Mouse (Mus musculus) lung, postnatal 36 days (tissue): Measurements from ENCODE around the gene Plekha5.
"Not testable (repeated sequence)": the region's sequence is repeated elsewhere in the genome, so short reads cannot be mapped to it uniquely, and the experiment has no call there.

Experiments
- DNase-seq: peaks from one replicate; pipeline ENCODE4 v3.0.0; 2022; ENCODE audit warnings: mixed read lengths

The Plekha5 gene

DNA sequence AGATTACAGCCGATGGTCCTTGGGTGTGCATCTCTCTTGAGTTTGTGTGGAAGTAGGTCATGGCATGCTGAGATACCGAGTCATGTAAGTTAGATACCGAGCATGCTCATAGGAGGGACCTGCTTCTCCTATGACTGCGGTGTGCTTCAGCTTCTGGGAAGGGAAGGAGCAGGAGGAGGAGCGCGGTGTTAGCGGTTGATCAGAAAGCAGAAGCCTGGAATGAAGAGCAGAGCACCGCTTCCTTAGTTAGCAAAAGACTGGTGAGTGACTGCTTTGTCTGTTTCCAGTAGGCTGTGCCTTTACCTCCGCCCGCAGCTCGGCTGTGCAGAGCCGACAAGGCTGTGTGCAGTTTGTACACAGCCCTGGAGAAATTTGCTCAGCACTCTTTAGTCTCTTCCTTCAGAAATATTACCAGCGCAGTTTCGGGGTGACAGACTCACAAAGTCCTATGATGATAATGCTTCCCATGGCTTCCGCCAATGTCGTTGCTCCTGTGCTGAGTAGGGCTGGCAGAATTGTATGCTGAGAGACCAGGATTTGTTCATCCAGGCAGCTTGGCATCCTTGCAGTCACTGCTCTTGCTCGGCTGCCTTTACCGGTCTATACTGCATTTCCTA lies 67.2 kb downstream of the Plekha5 start:
- DNase-seq = peak; percentile 24

DNA sequence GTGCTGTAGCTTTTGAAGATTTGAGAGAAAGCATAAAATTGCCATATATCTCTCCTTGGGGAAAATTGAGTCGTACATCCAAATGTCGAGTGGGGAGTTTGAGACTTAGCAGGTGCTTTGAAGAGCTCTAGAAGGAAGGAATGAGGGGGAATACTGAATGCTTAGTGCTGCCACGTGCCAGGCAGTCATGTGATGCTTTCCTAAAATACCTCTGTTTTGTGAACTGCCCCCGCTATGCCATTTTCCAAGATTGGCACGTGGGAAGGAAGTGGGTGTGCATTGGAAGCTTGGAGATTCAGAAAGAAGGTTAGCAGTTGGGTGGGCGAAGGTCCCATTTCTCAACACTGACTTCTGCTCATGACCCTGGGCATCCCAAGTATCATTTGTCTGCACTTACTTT lies 68.2 kb downstream of the Plekha5 start:
- DNase-seq = no peak

- no peak for DNase-seq
These were observed 74.2 kb downstream of the Plekha5 start for GRCm38 (mm10) chr6:140498074-140498473.

DNA sequence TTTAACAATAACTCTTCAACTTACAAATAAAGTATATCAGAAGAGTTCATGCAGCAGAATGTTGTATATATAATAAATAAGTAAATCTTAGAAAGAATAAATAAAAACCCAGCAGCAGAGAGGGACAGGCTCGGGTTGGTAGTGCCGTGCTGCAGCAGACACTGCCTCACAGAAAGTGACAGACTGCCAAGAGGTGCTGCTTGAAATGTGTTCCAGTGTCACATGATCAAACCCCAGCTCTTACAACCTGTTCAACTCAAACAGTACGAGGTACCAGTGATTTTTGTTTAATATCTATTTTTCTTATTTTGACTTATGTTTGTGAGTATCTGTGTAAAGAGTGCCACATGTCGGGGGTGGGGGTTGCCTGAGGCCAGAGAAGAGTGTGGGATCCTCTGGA lies 75.1 kb downstream of the Plekha5 start:
- no peak for DNase-seq

- not testable (repeated sequence) for DNase-seq
These were observed 77.0 kb downstream of the Plekha5 start for GRCm38 (mm10) chr6:140500829-140501228.

DNA sequence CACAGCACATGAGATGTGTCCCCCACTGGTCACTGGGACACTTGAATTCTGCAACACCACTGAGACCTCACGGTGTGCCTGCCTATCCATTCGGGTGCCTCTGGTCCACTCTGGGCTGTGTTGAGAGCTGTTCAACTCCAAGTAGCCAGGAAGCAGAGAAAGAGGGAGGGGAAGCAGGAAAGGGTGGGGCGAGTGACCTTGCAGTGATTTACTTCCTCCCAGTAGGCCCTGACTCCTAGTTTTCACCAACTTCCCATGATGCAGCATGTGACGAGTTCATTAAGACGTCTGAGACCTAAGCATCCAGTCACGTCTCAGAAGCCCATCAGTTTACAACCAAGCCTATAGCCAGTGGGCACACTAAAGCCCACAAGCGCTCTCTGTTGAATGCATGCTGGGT lies 78.0 kb downstream of the Plekha5 start:
- no peak for DNase-seq

DNA sequence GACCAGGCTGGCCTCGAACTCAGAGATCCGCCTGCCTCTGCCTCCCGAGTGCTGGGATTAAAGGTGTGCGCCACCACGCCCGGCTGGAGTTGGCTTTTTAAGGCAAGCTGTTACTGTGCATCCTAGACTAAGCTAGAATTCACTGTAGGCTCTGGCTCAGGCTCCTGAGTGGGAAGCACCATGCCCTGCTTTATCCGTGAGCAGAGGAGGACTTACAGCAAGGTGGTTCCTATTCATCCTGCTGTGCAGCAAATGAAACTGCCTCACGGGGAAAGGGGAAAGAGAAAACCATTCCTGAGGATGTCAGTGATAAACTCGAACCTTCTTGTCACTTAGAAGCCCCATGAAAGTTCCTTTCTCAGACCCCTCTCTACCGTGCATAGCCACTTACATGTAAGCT lies 80.9 kb downstream of the Plekha5 start:
- DNase-seq = no peak

DNA sequence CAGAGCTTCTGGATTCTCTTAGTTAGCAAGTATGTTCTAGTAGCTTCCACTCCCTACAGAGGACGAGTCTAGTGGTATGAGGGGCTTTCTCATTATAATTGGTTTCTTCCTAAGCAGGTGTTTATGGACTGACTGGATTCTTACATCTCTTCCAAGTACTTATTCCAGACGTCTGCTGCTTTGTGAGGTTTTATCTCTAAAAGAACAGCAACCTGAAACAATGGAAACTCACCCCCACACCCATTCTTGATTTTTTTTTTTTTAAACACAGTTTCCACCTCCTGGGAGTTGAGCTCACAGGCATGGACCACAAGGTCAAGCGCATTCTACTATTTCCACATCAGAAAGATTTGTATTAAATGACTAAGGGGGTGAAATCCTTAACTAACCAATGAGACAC lies 83.8 kb downstream of the Plekha5 start:
- no peak for DNase-seq

DNA sequence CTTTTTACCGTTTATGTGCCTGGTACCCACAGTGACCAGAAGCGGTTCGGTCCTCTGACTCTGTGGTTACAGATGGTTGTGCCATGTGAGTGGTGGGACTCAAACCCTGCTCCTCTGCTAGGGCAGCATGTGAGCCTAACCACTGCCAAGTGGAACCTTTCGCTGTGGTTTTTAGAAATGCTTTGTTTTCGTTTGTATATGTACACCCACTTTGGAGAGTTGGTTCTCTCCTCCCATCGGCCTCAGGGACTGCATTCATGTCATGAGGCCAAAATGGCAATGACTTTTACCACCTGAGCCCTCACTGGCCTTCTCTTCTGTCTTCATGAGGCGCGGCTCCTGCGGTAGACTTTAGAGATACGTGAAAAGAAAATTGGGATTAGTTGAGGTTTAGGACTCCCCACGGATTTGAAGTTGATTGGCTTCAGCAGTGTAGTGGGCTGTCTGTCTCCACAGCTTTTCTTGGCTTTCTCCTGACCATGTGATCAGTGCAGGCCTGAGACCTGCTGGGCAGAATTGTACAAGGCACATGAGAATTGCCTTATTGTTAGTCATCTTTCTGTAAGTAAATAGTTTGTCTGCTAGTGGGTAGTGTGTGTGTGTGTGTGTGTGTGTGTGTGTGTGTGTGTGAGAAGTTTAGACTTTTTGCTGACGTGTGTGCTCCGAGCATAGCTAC lies 84.8 kb downstream of the Plekha5 start:
- DNase-seq = no peak

DNA sequence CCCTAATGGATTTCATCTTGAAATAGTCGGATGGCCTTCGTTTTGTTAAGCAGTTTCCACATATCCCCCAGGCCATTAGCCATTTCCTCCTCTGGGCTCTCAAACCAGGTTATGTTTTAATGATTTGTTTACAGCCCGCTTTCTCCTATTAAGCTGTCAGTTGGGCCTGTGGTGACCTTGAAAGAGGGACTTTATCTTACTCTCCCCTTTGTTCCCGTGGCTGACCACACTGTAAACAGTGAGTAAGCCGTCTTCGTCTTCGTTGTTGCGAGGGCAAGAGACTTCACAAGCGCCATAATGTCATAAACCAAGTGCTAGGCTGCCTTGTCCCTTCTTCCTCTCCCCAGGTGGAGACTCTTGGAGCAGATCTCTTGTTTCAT lies 85.3 kb downstream of the Plekha5 start:
- no peak for DNase-seq

DNA sequence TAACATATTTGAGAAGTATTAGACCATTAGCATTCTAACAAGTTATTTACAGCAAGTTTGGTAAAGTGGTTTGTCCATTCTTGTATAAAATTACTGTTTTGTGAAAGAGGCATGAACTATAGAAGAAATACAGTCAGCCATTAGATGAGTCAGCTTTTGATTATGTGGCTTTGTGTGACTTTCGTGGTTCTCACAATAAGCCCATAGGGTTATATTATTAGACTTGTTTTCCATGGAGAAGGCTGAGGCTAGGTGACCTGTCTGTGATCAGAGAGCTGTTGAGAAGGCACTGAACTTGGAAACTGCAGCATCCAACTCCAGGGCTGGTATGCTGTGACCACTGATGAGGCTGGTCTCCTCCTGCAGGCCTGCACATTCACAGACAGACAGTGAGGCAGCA lies 88.2 kb downstream of the Plekha5 start:
- DNase-seq = no peak

GRCm38 (mm10) chr6:140512427-140512826 lies 88.6 kb downstream of the Plekha5 start:
- DNase-seq = no peak

DNA sequence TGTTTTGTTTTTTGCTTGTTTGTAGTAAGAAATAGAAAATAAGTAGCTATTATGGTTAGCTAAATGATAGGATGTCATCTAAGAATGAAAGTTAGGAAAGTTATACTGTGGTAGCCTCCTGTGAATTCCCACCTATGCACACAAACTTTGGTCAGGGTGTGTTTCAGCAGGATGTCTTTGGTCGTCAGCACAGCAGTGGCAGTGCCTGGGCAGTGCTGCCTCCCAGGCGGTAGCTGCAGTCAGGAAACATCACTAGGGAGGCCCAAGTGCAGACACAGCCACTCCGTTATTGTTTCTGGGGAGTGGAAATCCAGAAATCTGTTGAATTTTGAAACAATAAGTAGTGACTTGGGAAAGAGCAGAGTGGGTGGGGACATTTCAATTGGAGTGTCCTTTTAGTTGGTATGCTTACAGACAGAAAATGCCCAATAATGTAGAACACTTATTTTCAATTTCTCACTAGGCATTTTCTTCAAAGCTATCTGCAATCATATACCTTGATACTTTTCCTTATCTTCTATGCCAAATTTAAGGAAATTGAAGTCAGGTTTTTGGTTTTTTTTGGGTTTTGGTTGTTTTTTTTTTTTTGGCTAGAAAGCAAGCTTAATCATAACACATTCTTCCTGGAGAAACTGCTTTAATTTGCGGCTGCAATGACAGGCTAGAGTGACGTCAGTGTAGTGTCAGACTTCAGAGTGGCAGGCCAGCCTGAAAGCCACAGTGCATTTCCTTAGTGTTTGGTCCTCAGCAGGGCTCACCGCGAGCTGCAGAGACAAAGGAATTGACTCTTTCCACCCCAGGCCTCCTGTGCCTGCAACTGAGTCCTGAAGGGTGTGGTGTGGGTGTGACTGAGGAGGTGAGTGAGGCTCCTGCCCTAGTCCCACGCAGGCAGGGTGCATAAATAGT lies 90.6 kb downstream of the Plekha5 start:
- DNase-seq = peak; percentile 56

- no peak for DNase-seq
These were observed 91.7 kb downstream of the Plekha5 start for GRCm38 (mm10) chr6:140515550-140515949.

GRCm38 (mm10) chr6:140516202-140516601 lies 92.3 kb downstream of the Plekha5 start:
- no peak for DNase-seq

DNA sequence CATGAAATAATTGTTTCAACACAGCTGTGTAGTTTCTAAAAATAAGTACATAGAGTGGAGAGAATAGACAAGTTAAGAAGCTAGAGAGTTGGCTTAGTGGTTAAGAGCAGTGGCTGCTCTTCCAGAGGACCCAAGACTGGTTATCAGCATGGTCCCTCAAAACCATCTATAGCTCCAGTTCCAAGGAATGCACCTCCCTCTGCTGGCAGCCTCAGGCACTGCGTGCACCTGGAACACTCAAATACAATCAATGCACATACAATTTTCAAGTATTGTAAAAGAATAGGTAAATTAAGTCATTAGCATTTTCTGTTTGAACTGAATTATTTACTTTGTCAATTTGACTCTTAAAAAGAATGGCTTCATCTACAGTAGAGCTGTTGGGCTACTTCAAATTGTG lies 93.3 kb downstream of the Plekha5 start:
- DNase-seq = peak; percentile 69

- DNase-seq = no peak
These were observed 95.2 kb downstream of the Plekha5 start for GRCm38 (mm10) chr6:140519019-140519418.

GRCm38 (mm10) chr6:140519488-140520159 lies 95.8 kb downstream of the Plekha5 start:
- no peak for DNase-seq

GRCm38 (mm10) chr6:140520961-140521360 lies 97.1 kb downstream of the Plekha5 start:
- no peak for DNase-seq

DNA sequence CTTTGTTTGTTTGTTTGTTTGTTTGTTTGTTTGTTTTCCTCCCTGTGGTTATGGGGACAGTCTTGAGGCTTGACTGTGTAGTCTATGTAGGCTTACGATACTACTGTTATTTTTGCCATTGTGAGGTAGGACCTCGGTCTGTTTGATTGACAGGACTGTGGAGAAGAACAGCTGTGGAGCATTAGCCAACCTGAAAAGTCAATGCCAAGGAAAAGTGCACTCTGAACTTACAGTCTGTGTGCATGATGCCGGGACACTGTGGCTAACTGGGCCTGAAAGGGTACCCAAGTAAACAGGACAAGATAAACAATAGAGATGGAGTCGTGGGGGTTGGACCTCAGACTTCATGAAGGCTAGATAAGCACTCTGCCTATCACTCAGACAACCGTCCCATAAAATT lies 98.0 kb downstream of the Plekha5 start:
- no peak for DNase-seq

GRCm38 (mm10) chr6:140523600-140523999 lies 99.7 kb downstream of the Plekha5 start:
- no peak for DNase-seq

DNA sequence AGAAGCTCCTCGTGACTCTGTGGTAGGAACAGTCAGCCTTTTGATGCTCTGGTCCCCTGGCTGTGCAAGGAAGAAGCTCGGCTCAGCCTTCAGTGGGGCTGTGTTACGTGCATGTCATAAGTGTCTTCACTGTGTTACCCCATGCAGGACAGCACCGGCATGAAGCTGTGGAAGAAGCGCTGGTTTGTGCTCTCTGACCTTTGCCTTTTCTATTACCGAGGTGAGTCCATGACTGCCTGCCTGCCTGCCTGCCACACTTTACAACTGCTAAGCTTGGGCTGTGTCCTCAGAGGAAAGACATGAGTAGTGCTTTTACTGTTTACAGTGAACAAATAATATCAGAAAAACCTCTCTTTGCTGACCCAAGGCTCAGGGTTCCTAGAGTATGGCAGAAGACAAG lies 104.6 kb downstream of the Plekha5 start:
- no peak for DNase-seq

DNA sequence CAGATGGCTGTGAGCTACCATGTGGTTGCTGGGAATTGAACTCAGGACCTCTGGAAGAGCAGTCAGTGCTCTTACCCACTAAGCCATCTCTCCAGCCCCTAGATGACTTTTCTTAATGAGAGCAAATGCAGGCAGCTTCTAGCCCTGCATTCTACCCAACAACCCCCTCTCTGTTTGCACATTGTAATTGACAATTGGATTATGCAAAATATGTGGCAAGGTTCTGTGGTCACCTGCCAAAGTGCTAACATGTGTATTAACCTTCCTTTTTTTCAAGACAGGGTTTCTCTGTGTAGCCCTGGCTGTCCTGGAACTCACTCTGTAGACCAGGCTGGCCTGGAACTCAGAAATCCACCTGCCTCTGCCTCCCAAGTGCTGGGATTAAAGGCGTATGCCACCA lies 109.0 kb downstream of the Plekha5 start:
- not testable (repeated sequence) for DNase-seq
